Mouse (Mus musculus): Measurements from ENCODE around the gene Otoa. TPM values are rescaled to one million over a fixed set of nuclear protein-coding genes. Genes with fewer than 3 reads are reported as not detected.

Otoa gene
- polyA plus RNA-seq, 1 experiment from 2014 or later, result 0.12 TPM

Other genes starting within 250 kb of the Otoa start
- gene Eef2k, start 238.8 kb upstream of the Otoa start, polyA plus RNA-seq (2014; fragmentation: Nextera tagmentation; extraction: Ambion mirVana), result 13.1 and 14.9 TPM in 2 replicates
- 20.6 and 21.6 TPM in 2 replicates for gene Polr3e, start 163.9 kb upstream of the Otoa start, polyA plus RNA-seq (2014; fragmentation: Nextera tagmentation; extraction: Ambion mirVana)
- gene Cdr2, start 99.3 kb upstream of the Otoa start, polyA plus RNA-seq (2014; fragmentation: Nextera tagmentation; extraction: Ambion mirVana), result 16.3 and 17.8 TPM in 2 replicates
- 0.28 TPM in 1 of 2 replicates, not detected in the other for gene Mfsd13b, start 99.1 kb upstream of the Otoa start, polyA plus RNA-seq (2014; fragmentation: Nextera tagmentation; extraction: Ambion mirVana)
- 209 and 227 TPM in 2 replicates for gene Mettl9, start 47.2 kb upstream of the Otoa start, polyA plus RNA-seq (2014; fragmentation: Nextera tagmentation; extraction: Ambion mirVana)
- gene Igsf6, start 7.1 kb upstream of the Otoa start, polyA plus RNA-seq (2014; fragmentation: Nextera tagmentation; extraction: Ambion mirVana), result 0.39 and 1.4 TPM in 2 replicates